Mouse (Mus musculus) c-Kit-positive CD71-negative TER-119-negative erythroid progenitor cells, embryonic 14.5 days (primary cell): ENCODE measurements at regions not wholly inside any gene's neighbourhood (a gene's known extent, or its start where the extent isn't known, plus 50 kb on each side); places are given as distances from the start of the nearest gene placed in this dataset.

Source experiments
- DNase-seq: peaks from one replicate; pipeline ENCODE4 v3.0.0-alpha.2; 2013; ENCODE audit warnings: low read depth

DNA sequence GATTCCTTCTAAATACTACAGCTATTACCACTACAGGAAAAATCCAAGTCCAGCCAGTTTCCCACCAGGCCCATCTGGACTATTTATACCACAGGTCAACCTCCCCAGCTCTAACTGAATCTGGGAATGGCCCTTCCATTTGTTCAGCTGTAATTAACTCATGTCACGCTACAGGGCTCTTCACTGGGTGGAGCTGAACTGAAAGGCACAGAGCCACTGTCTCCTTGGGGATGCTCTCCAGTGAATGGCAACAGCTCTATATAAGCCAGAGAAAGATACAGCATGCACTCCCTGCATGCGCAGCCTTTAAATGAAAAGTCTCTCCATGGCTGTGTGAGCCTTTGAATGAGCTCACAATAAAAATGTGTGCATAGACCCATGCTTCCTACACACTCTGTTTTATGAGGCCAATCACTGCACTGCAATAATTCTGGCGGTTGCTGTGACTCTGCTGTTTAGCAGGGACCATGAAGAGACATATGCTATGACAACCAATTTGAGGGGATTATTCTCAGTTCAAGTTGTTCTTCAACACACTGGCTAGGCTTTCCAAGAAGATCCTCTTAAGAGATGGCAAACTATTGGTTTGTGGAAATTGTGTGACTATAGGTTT lies 376.3 kb upstream of the Kif18a start:
- no peak for DNase-seq

- no peak for DNase-seq
Observed at GRCm38 (mm10) chr2:108913555-108913954, 367.0 kb upstream of the Kif18a start.

DNA sequence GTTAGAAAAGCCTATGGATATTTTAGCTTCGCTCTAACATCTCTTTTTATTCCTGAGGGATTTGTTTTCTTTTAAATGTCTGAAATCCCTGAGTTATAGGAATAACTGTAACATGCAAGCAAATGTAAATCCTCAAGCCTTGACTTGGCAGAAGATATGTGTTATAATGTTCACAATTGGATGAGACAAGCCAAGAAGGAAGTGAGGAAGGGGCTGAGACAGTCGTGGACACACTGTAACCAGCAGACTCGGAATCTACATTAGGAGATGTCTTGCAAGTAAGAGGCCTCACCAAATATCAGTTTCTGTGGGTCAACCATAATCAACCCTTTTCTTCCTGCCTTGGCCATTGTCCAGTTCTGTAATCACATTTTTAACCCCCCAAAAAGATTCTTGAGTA lies 366.6 kb upstream of the Kif18a start:
- DNase-seq, result no peak

- DNase-seq, result no peak
Observed at GRCm38 (mm10) chr2:108919500-108920045, 361.0 kb upstream of the Kif18a start.

DNA sequence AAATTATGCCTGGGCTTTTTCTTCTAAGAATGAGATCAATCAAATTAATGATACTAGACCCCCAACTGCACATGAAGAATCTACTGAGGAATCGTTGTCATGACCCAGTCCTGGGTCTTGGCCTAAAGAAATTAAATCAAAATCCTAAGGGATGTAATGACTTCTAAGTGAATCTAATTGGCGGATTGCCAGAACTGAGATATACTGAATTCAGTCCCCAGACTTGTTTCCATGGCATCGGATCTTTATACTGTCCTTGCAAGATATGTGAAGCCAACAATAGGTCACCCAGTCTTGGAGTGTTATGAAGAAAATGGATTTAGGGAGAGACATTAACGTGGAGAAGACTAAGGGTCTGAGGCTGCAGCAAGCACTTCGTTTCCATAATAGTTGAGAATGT lies 360.4 kb upstream of the Kif18a start:
- DNase-seq, result no peak

- DNase-seq, result no peak
Observed at GRCm38 (mm10) chr2:108935981-108936762, 344.4 kb upstream of the Kif18a start.

DNA sequence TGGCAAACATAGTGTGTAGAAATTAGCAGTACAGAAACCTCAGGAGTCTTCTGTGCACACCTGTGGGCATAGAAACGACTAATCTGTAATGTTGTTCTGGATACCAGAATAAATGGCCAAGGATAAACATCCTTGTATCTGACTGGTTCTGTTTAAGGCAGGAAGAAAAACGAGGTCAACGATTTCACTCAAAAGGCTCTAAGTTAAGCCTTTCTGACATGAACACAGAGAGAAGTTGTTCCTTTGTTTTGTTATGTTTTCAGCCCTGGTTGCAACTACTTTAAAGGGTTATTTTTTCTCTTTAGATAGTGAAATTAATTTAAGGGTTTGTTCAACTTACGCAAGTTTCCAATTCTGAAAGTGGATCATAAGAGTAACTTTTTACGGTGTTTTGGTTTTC lies 299.6 kb upstream of the Kif18a start:
- no peak for DNase-seq

DNA sequence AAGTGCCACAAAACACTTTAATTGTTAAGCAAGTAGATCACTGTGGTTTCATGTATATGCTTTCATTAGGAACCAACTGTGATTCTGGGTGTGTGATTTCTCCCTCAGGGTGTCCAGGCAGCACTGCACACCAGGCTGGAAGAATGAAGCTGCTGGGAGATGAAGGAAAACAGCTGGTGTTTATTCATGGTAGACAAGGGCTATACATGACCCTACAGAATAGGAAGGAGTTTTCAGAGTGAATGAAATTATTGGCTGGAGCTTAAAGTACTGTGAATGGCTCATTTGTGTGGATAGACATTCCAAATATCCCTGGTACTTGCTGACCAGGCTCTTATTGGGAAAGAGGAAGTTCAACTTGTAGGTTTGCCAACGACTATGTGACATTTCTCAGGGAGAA lies 264.3 kb upstream of the Kif18a start:
- DNase-seq, result no peak

GRCm38 (mm10) chr2:109017018-109017707 lies 263.4 kb upstream of the Kif18a start:
- no peak for DNase-seq

DNA sequence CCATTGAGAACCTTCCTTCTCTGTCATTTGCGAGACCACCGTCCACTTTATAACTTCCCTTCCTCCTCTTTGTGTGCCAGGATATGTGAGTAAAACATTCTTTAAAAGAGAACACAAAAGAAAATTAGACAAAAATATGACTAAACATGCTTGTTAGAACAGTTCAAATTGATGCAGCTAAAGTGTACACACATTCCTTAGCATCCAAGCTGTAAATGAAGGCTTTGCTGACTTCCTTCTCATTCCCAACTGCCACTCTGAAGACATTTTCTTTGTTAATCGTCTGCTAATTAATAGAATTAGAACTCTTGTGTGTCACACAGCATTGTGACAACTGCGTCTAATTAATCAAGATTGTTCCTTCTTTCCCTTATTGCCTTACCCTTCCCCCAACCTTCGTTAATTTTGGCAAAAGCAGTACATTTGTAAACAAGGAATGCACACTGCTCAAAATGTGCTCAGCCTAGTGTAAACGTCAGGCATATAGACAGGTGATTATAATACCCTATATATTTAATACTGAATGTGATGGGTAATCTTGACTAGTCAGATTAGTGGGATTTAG lies 242.3 kb upstream of the Kif18a start:
- DNase-seq, result no peak
